Mouse (Mus musculus): Measurements from ENCODE around the gene Cadps.

- TF ChIP-seq POLR2A (IDR thresholded peaks at IDR 0.05; ENCODE audit: insufficient read depth, low read depth, low read length) (no peak), CTCF (IDR thresholded peaks at IDR 0.05; ENCODE audit: insufficient read depth, low read depth, low read length) (no peak)
Observed at GRCm38 (mm10) chr14:12577475-12578140, 245.3 kb downstream of the Cadps start.

Data from olfactory bulb, adult 2 months (tissue).